Mouse (Mus musculus) liver, embryonic 18 days (tissue): Measurements from ENCODE around the gene Gm49325. TPM values are rescaled to one million over a fixed set of nuclear protein-coding genes. Genes with fewer than 3 reads are reported as not detected.

Experiments used
- polyA plus RNA-seq: library from polyadenylated mRNA; depleted of rRNA; stranded (reverse); fragments of >200 nt; gene quantifications from 2 replicates; pipeline ENCODE4 v1.2.3, GENCODE M21; 2012; rRNA removed

Gene Gm49325
- 0.16 TPM in 1 of 2 replicates, not detected in the other for polyA plus RNA-seq

GRCm38 (mm10) chr10:77605908-77606826 is at the start of gene Gm49325, which contains the start of gene Sumo3:
Gene Gm49325, plus strand, starts transcription at chr10:77606197.
Gene Sumo3, plus strand, starts transcription at chr10:77606097.

GRCm38 (mm10) chr10:77581408-77582284 is 24.4 kb upstream of the Gm49325 start, which contains the start of gene Pttg1ip:
Gene Pttg1ip, plus strand, starts transcription at chr10:77581720.

GRCm38 (mm10) chr10:77622055-77622988 is 16.3 kb downstream of the Gm49325 start, which contains the start of gene Ube2g2:
Gene Ube2g2, plus strand, starts transcription at chr10:77622275.

GRCm38 (mm10) chr10:77685895-77686664 is 80.1 kb downstream of the Gm49325 start, which contains the start of gene Tspear:
Gene Tspear, plus strand, starts transcription at chr10:77686569.

GRCm38 (mm10) chr10:77690356-77690807 is 84.4 kb downstream of the Gm49325 start, which contains the start of gene Gm19402:
Gene Gm19402, minus strand, starts transcription at chr10:77690757.

Other genes starting within 250 kb of the Gm49325 start
- 1.7 TPM in 2 replicates for gene Adarb1, start 187.9 kb upstream of the Gm49325 start, polyA plus RNA-seq
- 9.8 and 10.5 TPM in 2 replicates for gene Fam207a, start 90.4 kb upstream of the Gm49325 start, polyA plus RNA-seq
- gene Itgb2, start 75.9 kb upstream of the Gm49325 start, polyA plus RNA-seq = 25.0 and 31.3 TPM in 2 replicates
- gene Pttg1ip, start 24.5 kb upstream of the Gm49325 start, polyA plus RNA-seq = 77.8 TPM in 2 replicates
- 123 and 134 TPM in 2 replicates for gene Sumo3, start 100 bp upstream of the Gm49325 start, polyA plus RNA-seq
- gene Ube2g2, start 16.1 kb downstream of the Gm49325 start, polyA plus RNA-seq = 22.9 and 27.2 TPM in 2 replicates
- 0.10 and 0.12 TPM in 2 replicates for gene Tspear, start 80.4 kb downstream of the Gm49325 start, polyA plus RNA-seq
- not detected in 2 replicates for gene Gm19402, start 84.6 kb downstream of the Gm49325 start, polyA plus RNA-seq
- gene Gm9508, start 91.0 kb downstream of the Gm49325 start, polyA plus RNA-seq = not detected in 2 replicates
- not detected in 2 replicates for gene Gm10272, start 100.4 kb downstream of the Gm49325 start, polyA plus RNA-seq
- gene Gm10024, start 105.3 kb downstream of the Gm49325 start, polyA plus RNA-seq = not detected in 2 replicates
- gene Gm10142, start 109.6 kb downstream of the Gm49325 start, polyA plus RNA-seq = not detected in 2 replicates
- not detected in 2 replicates for gene Krtap12-1, start 114.4 kb downstream of the Gm49325 start, polyA plus RNA-seq
- gene Gm10100, start 120.3 kb downstream of the Gm49325 start, polyA plus RNA-seq = not detected in 2 replicates
- not detected in 2 replicates for gene Gm18596, start 136.4 kb downstream of the Gm49325 start, polyA plus RNA-seq
- not detected in 2 replicates for gene Gm9736, start 145.2 kb downstream of the Gm49325 start, polyA plus RNA-seq
- gene Gm3233, start 153.5 kb downstream of the Gm49325 start, polyA plus RNA-seq = not detected in 2 replicates
- not detected in 2 replicates for gene Gm3238, start 165.1 kb downstream of the Gm49325 start, polyA plus RNA-seq
- gene Gm7138, start 170.7 kb downstream of the Gm49325 start, polyA plus RNA-seq = not detected in 2 replicates
- not detected in 2 replicates for gene Gm3250, start 176.3 kb downstream of the Gm49325 start, polyA plus RNA-seq
- not detected in 2 replicates for gene Gm7137, start 182.0 kb downstream of the Gm49325 start, polyA plus RNA-seq
- not detected in 2 replicates for gene Gm9639, start 188.9 kb downstream of the Gm49325 start, polyA plus RNA-seq
- not detected in 2 replicates for gene Gm19668, start 192.9 kb downstream of the Gm49325 start, polyA plus RNA-seq
- not detected in 2 replicates for gene Gm9507, start 205.6 kb downstream of the Gm49325 start, polyA plus RNA-seq
- not detected in 2 replicates for gene Gm2696, start 208.5 kb downstream of the Gm49325 start, polyA plus RNA-seq
- gene Krtap10-4, start 220.9 kb downstream of the Gm49325 start, polyA plus RNA-seq = not detected in 2 replicates
- gene Krtap10-10, start 229.8 kb downstream of the Gm49325 start, polyA plus RNA-seq = not detected in 2 replicates
- gene Gm36176, start 240.6 kb downstream of the Gm49325 start, polyA plus RNA-seq = not detected in 2 replicates
- gene Gm10318, start 246.7 kb downstream of the Gm49325 start, polyA plus RNA-seq = not detected in 2 replicates